Mouse (Mus musculus) spleen, adult 2 months (tissue): ENCODE results near the gene Fhit. TPM values are rescaled to one million over a fixed set of nuclear protein-coding genes. Genes with fewer than 3 reads are reported as not detected.
A peak's percentile ranks its signal among the peaks of the same experiment; 100 is the strongest.

Experiments used
- DNase-seq, 2 experiments: peaks; one replicate each; pipeline versions ENCODE4 v3.0.0 to v3.0.0-alpha.2; 2012 to 2021; ENCODE audit warnings: low spot score in 2 of 2, low read depth in 1 of 2
- H3K27ac ChIP-seq: fragments of 200-500 bp; 2 replicates; pipeline ENCODE4 v1.5.1; 2012; ENCODE audit warnings: low read length, inconsistent platforms; ENCODE audit not compliant: insufficient read depth
- H3K27me3 ChIP-seq: fragments of 200-500 bp; 2 replicates; pipeline ENCODE4 v1.6.1; 2012; ENCODE audit warnings: mild to moderate bottlenecking, moderate library complexity, low read length, inconsistent platforms; ENCODE audit not compliant: control insufficient read depth, insufficient read depth
- H3K36me3 ChIP-seq: fragments of 200-500 bp; 2 replicates; pipeline ENCODE4 v1.6.1; 2012; ENCODE audit warnings: mild to moderate bottlenecking, low read length, inconsistent platforms; ENCODE audit not compliant: control insufficient read depth, insufficient read depth
- H3K4me1 ChIP-seq: fragments of 200-500 bp; 2 replicates; pipeline ENCODE4 v1.6.1; 2011; ENCODE audit warnings: inconsistent platforms; ENCODE audit not compliant: control insufficient read depth, insufficient read depth, insufficient read length
- H3K4me3 ChIP-seq: fragments of 200-500 bp; 2 replicates; pipeline ENCODE4 v1.5.1; 2011; ENCODE audit warnings: mild to moderate bottlenecking, inconsistent platforms; ENCODE audit not compliant: insufficient read depth, insufficient read length; ENCODE audit errors: extremely low read depth
- CTCF ChIP-seq: fragments of 200-500 bp; IDR thresholded peaks from 2 replicates; pipeline ENCODE4 v1.5.1; 2011; ENCODE audit warnings: mild to moderate bottlenecking, inconsistent platforms; ENCODE audit not compliant: insufficient read depth, insufficient read length, insufficient replicate concordance; ENCODE audit errors: extremely low read depth
- POLR2A ChIP-seq: fragments of 200-500 bp; IDR thresholded peaks from 2 replicates; pipeline ENCODE4 v1.6.1; 2011; ENCODE audit warnings: low read depth, low read length, inconsistent platforms
- WGBS: fragments of 180-500 bp; shearing (Covaris S2); methylation state at CpG from one replicate; pipeline ENCODE4 v1.1.7; 2018; 5-methylcytosine and 5-hydroxymethylcytosine counted together
- polyA plus RNA-seq: library from polyadenylated mRNA; depleted of rRNA; stranded (reverse); fragments of >200 nt; gene quantifications from 2 replicates; pipeline ENCODE4 v1.2.3, GENCODE M21; 2012

Gene Fhit
- polyA plus RNA-seq, 1 experiment = 2.0 TPM

DNA sequence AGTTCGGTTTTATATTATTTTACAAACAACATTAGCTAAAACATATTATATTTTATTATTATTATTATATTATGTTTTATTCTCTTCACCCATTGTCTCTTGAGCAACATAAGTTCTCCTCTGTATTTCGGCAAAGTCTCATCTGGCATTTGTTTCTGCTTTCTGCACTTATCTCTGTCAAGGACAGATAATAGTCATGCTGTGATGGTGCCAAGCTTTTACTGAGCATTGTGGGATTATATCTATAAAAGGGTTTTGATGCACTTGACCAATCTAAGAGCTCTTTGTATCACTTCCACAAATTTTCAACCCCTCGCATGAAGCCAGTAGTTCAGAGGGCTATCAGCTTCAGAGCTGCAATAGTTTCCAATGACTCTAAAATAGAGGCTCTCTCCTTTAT lies 845.1 kb downstream of the Fhit start:
- no peak for TF ChIP-seq CTCF
- TF ChIP-seq POLR2A = no peak
- WGBS = 83% methylated on average over 3 of the region's 3 CpGs
- H3K27me3 ChIP-seq = no peaks in the 10 kb centered on the region

DNA sequence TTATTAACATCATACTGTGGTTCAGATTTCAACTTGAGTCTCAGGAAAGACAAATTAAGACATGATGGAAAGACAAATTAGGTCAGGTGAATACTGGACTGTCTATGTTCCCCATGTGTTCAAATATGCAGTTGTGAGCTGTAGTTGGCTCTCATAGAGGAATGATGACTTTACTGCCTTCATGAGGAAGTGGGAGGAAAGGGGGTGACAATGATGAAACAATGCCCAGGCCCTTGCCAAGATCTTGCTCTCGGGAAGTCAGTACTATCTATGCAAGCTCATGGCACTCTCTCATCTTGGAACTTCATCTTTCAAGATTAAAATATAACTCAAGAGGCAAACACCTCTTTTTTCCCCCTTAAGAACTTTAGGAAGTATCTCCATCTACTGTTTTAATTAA lies 849.6 kb downstream of the Fhit start:
- no peak for DNase-seq
- H3K36me3 ChIP-seq = no peaks in the 10 kb centered on the region
- no peaks in the 10 kb centered on the region for H3K27me3 ChIP-seq
- WGBS = 72% methylated on average over 1 of the region's 1 CpGs
- no peak overlapping the region for H3K4me3 ChIP-seq
- H3K4me1 ChIP-seq = no peaks in the 10 kb centered on the region
- H3K27ac ChIP-seq = no peak overlapping the region
- TF ChIP-seq POLR2A = no peak
- TF ChIP-seq CTCF = no peak

More for the DNA sequence above, 845.1 kb downstream of the Fhit start:
- Histone ChIP-seq H3K27ac (no peak overlapping the region), H3K4me3 (no peak overlapping the region), H3K4me1 (no peaks in the 10 kb centered on the region), H3K36me3 (no peaks in the 10 kb centered on the region)
- no peak for DNase-seq

DNA sequence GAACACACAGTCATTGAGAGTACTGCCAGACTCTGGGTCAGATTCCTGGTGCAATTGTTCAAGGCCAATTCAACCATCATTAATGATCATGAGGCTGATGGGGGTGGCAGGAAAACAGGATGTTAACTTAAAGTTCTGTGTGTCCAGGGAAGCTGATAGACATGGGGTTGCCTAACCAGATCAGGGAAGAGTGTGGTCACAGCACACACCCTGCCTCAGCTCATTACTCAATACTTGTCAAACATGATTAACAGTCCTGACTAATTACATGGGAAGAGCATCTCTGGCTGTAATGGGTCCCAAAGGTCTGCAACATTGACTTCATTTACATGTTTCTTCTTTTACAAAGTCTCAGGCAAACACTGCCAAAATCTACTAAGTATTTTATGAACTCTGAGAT lies 856.5 kb downstream of the Fhit start:
- no peak for DNase-seq
- Histone ChIP-seq H3K27ac (no peak overlapping the region), H3K27me3 (no peaks in the 10 kb centered on the region), H3K4me1 (no peaks in the 10 kb centered on the region), H3K4me3 (no peak overlapping the region), H3K36me3 (no peaks in the 10 kb centered on the region)
- TF ChIP-seq CTCF (no peak), POLR2A (no peak)

DNA sequence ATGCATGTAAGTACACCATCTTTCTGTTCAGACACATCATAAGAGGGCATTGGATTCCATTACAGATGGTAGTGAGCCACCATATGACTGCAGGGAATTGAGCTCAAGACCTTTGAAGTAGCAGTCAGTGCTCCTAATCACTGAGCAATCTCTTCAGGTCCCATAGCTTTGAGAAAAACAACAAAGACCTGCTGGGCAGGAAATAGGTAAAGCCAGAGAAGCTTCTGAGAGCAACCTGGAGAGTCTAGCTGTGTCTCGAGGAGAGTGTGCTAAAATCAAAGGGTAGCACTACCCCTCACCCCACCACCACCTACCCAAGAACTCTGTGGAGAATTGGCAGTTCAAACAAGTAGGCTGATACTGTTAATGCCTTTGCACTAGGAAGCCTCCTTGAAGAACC lies 860.3 kb downstream of the Fhit start:
- peak in 1 of 2 experiments; percentile 3 for DNase-seq

DNA sequence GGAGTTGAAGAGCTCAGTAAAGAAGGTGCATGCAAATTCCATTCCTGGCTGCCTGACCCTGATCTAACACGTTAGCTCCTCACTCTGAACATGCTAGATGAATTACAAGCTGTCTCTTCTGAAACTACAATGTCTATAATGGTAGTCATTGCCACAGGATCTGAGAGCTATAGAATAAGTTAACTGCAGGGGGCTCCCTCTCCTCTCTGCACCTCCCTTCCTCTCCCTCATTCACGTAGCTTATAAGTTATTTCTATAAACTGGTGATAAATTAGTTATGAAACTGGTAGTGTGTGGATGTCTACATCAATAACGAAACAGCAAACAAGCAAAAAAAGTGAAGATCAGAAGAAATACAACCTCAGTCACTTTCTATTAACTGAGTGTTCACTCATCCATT lies 860.9 kb downstream of the Fhit start:
- WGBS = 49% methylated on average over 3 of the region's 3 CpGs
- TF ChIP-seq POLR2A (no peak), CTCF (no peak)

More for the DNA sequence above, 860.3 kb downstream of the Fhit start:
- Histone ChIP-seq H3K36me3 (no peaks in the 10 kb centered on the region), H3K4me3 (no peak overlapping the region), H3K27ac (no peak overlapping the region), H3K4me1 (no peaks in the 10 kb centered on the region), H3K27me3 (no peaks in the 10 kb centered on the region)
- TF ChIP-seq CTCF (no peak), POLR2A (no peak)
- WGBS = 63% methylated on average over 1 of the region's 1 CpGs

DNA sequence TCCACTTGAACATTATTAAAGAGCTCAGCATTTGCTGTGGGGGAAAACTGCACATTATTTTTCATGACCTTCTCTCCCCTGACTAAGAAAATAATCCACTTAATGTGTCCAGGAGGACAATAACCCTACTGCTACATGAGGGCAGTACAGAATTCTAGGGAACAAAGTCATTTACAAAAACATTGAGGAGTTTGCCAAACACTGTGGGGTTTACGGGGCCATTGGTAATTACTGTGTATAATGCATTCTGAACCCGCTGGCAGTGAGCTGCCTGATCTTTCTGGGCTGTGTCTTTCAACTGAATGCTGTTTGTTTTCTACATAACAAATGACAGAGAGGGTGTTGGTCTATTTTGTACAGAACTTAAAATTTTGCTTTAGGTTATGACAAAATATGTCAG lies 862.8 kb downstream of the Fhit start:
- Histone ChIP-seq H3K27ac (no peak overlapping the region), H3K4me1 (no peaks in the 10 kb centered on the region), H3K4me3 (no peak overlapping the region), H3K36me3 (no peaks in the 10 kb centered on the region), H3K27me3 (no peaks in the 10 kb centered on the region)
- TF ChIP-seq CTCF = no peak
- TF ChIP-seq POLR2A = no peak
- 90% methylated on average over 2 of the region's 2 CpGs for WGBS
- DNase-seq = no peak

More for the DNA sequence above, 860.9 kb downstream of the Fhit start:
- Histone ChIP-seq H3K27ac (no peak overlapping the region), H3K4me3 (no peak overlapping the region), H3K36me3 (no peaks in the 10 kb centered on the region), H3K27me3 (no peaks in the 10 kb centered on the region), H3K4me1 (no peaks in the 10 kb centered on the region)
- DNase-seq = no peak

DNA sequence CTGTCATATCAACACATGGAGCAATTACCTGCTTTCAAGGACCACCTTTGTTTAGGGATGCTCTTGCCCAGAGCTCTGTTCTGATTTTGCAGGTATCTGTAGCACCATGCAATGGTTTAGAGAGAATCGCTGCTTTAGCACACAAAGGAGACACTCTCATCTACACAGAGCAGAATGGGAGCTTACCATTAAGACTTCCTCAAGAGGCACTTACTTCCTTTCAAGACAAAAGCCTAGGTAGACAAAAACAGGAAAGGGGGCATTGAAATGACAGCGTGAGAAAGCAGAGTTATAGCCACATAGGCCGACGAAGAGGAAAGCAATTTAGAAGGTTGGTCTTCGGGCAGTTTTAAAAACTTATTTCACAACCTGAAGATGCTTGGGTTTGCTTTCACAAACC lies 872.8 kb downstream of the Fhit start:
- Histone ChIP-seq H3K27ac (no peak overlapping the region), H3K4me3 (no peak overlapping the region), H3K36me3 (no peaks in the 10 kb centered on the region), H3K4me1 (no peaks in the 10 kb centered on the region), H3K27me3 (no peaks in the 10 kb centered on the region)
- 31% methylated on average over 5 of the region's 5 CpGs for WGBS
- TF ChIP-seq POLR2A (no peak), CTCF (no peak)
- no peak for DNase-seq

DNA sequence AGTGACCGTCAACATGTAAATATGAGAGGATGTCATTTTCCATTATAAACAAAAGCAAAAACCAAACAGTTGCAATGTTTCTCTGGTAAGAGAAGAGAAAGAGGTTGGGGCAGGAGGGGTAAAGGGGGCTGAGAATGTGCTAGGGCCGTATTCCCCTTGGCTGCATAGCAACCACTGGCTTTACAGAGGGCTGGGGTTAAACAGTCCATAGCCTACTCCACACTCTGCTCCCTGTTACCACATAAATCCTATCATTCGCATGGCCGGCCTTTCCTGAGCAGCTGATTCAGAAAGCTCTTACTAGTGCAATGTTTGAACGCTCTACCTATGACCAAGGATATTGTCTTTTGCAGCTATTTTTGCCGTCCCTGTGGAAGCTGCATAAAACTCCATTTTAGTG lies 875.8 kb downstream of the Fhit start:
- no peak overlapping the region for H3K4me3 ChIP-seq
- no peak for DNase-seq
- no peak overlapping the region for H3K27ac ChIP-seq
- H3K27me3 ChIP-seq = no peaks in the 10 kb centered on the region
- no peaks in the 10 kb centered on the region for H3K4me1 ChIP-seq
- H3K36me3 ChIP-seq = no peaks in the 10 kb centered on the region
- 92% methylated on average over 6 of the region's 6 CpGs for WGBS
- TF ChIP-seq POLR2A (no peak), CTCF (no peak)
